Mouse (Mus musculus) retina, postnatal 7 days (tissue): ENCODE measurements at regions not wholly inside any gene's neighbourhood (a gene's known extent, or its start where the extent isn't known, plus 50 kb on each side); places are given as distances from the start of the nearest gene placed in this dataset.

Experiments used
- DNase-seq: peaks from one replicate; pipeline ENCODE4 v3.0.0-alpha.2; 2012; ENCODE audit warnings: low read depth, low spot score

- no peak for DNase-seq
Measured at GRCm38 (mm10) chr12:107231629-107232028, 256.8 kb upstream of the 3110018I06Rik start.

- DNase-seq, result no peak
Measured at GRCm38 (mm10) chr12:107250747-107251470, 237.5 kb upstream of the 3110018I06Rik start.

GRCm38 (mm10) chr12:107251981-107252380 lies 236.5 kb upstream of the 3110018I06Rik start:
- DNase-seq, result no peak

GRCm38 (mm10) chr12:107262076-107262475 lies 226.4 kb upstream of the 3110018I06Rik start:
- no peak for DNase-seq

GRCm38 (mm10) chr12:107262516-107262915 lies 225.9 kb upstream of the 3110018I06Rik start:
- no peak for DNase-seq

GRCm38 (mm10) chr12:107266696-107267095 lies 221.7 kb upstream of the 3110018I06Rik start:
- no peak for DNase-seq

GRCm38 (mm10) chr12:107285622-107286021 lies 202.8 kb upstream of the 3110018I06Rik start:
- no peak for DNase-seq

- no peak for DNase-seq
Measured at GRCm38 (mm10) chr12:107291377-107291776, 197.1 kb upstream of the 3110018I06Rik start.

GRCm38 (mm10) chr12:107307094-107307740 lies 181.2 kb upstream of the 3110018I06Rik start:
- DNase-seq, result no peak

GRCm38 (mm10) chr12:107315446-107315845 lies 173.0 kb upstream of the 3110018I06Rik start:
- no peak for DNase-seq

- DNase-seq, result no peak
Measured at GRCm38 (mm10) chr12:107322861-107323260, 165.6 kb upstream of the 3110018I06Rik start.

GRCm38 (mm10) chr12:107326101-107326500 lies 162.3 kb upstream of the 3110018I06Rik start:
- DNase-seq, result no peak

- DNase-seq, result no peak
Measured at GRCm38 (mm10) chr12:107327107-107327770, 161.2 kb upstream of the 3110018I06Rik start.

- DNase-seq, result no peak
Measured at GRCm38 (mm10) chr12:107328986-107329385, 159.4 kb upstream of the 3110018I06Rik start.

- DNase-seq, result no peak
Measured at GRCm38 (mm10) chr12:107334366-107334765, 154.1 kb upstream of the 3110018I06Rik start.

- DNase-seq, result no peak
Measured at GRCm38 (mm10) chr12:107335106-107335505, 153.3 kb upstream of the 3110018I06Rik start.

- DNase-seq, result no peak
Measured at GRCm38 (mm10) chr12:107338758-107339157, 149.7 kb upstream of the 3110018I06Rik start.

- no peak for DNase-seq
Measured at GRCm38 (mm10) chr12:107356211-107356610, 132.2 kb upstream of the 3110018I06Rik start.

GRCm38 (mm10) chr12:107356974-107357373 lies 131.5 kb upstream of the 3110018I06Rik start:
- DNase-seq, result no peak

- DNase-seq, result no peak
Measured at GRCm38 (mm10) chr12:107360511-107360910, 127.9 kb upstream of the 3110018I06Rik start.

GRCm38 (mm10) chr12:107361606-107362005 lies 126.8 kb upstream of the 3110018I06Rik start:
- no peak for DNase-seq

- DNase-seq, result no peak
Measured at GRCm38 (mm10) chr12:107362120-107362519, 126.3 kb upstream of the 3110018I06Rik start.

GRCm38 (mm10) chr12:107372254-107372653 lies 116.2 kb upstream of the 3110018I06Rik start:
- no peak for DNase-seq
